Mouse (Mus musculus) liver, embryonic 11.5 days (tissue): ENCODE measurements at regions not wholly inside any gene's neighbourhood (a gene's known extent, or its start where the extent isn't known, plus 50 kb on each side); places are given as distances from the start of the nearest gene placed in this dataset.
"Not testable (repeated sequence)": the region's sequence is repeated elsewhere in the genome, so short reads cannot be mapped to it uniquely, and the experiment has no call there.

Source experiments
- ATAC-seq: fragments of 200-750 bp; cut with Nextera tagmentation; replicated peaks from 2 replicates; pipeline ENCODE4 v1.8.0; 2017; ENCODE audit warnings: moderate number of reproducible peaks, mild to moderate bottlenecking, moderate TSS enrichment, moderate library complexity; ENCODE audit not compliant: low FRiP score
- DNase-seq: peaks from one replicate; pipeline ENCODE4 v3.0.0-alpha.2; 2017; ENCODE audit warnings: low spot score
- H3K27ac ChIP-seq: fragments of 300-500 bp; sonication (generic); 2 replicates; pipeline ENCODE4 v1.5.1; 2014; ENCODE audit warnings: mild to moderate bottlenecking, low read depth, low read length, control low read depth
- H3K27me3 ChIP-seq: fragments of 300-500 bp; sonication (generic); replicated peaks from 2 replicates; pipeline ENCODE4 v1.6.1; 2014; ENCODE audit warnings: low read length, mixed read lengths; ENCODE audit not compliant: control insufficient read depth, insufficient read depth
- H3K36me3 ChIP-seq: fragments of 300-500 bp; sonication (generic); 2 replicates; pipeline ENCODE4 v1.6.1; 2014; ENCODE audit warnings: mild to moderate bottlenecking, low read length, moderate library complexity, mixed read lengths; ENCODE audit not compliant: control insufficient read depth, insufficient read depth
- H3K4me1 ChIP-seq: fragments of 300-500 bp; sonication (generic); replicated peaks from 2 replicates; pipeline ENCODE4 v1.6.1; 2014; ENCODE audit warnings: low read length, mixed read lengths; ENCODE audit not compliant: control insufficient read depth, insufficient read depth
- H3K4me2 ChIP-seq: fragments of 300-500 bp; sonication (generic); 2 replicates; pipeline ENCODE4 v1.6.1; 2014; ENCODE audit warnings: mild to moderate bottlenecking, control low read depth, moderate library complexity
- H3K4me3 ChIP-seq: fragments of 300-500 bp; sonication (generic); 2 replicates; pipeline ENCODE4 v1.5.1; 2014; ENCODE audit warnings: low read depth, low read length, control low read depth
- H3K9ac ChIP-seq: fragments of 300-500 bp; sonication (generic); 2 replicates; pipeline ENCODE4 v1.6.1; 2014; ENCODE audit warnings: low read depth, low read length, control low read depth
- H3K9me3 ChIP-seq: fragments of 300-500 bp; sonication (generic); 2 replicates; pipeline ENCODE4 v1.6.1; 2016; ENCODE audit warnings: low read length, inconsistent platforms, mixed read lengths; ENCODE audit not compliant: control insufficient read depth
- WGBS: fragments of 180-500 bp; shearing (Covaris S2); extraction: QIAGEN DNeasy Blood & Tissue Kit; methylation state at CpG from one replicate; pipeline ENCODE4 v1.1.7; 2014; 5-methylcytosine and 5-hydroxymethylcytosine counted together

GRCm38 (mm10) chr3:21582122-21582521 is 494.3 kb upstream of the Tbl1xr1 start:
- Histone ChIP-seq H3K4me3 (no peak overlapping the region), H3K27me3 (no peaks in the 10 kb centered on the region), H3K9me3 (no peaks in the 10 kb centered on the region), H3K4me1 (no peaks in the 10 kb centered on the region), H3K27ac (no peak overlapping the region), H3K9ac (no peak overlapping the region), H3K4me2 (no peak overlapping the region), H3K36me3 (no peaks in the 10 kb centered on the region)
- 55% methylated on average over 1 of the region's 1 CpGs for WGBS
- DNase-seq (no peak), ATAC-seq (no peak)

GRCm38 (mm10) chr3:21585767-21586166 is 490.7 kb upstream of the Tbl1xr1 start:
- Histone ChIP-seq H3K4me3 (no peak overlapping the region), H3K9ac (no peak overlapping the region), H3K27ac (no peak overlapping the region), H3K9me3 (no peaks in the 10 kb centered on the region), H3K36me3 (no peaks in the 10 kb centered on the region), H3K4me1 (no peaks in the 10 kb centered on the region), H3K27me3 (no peaks in the 10 kb centered on the region), H3K4me2 (no peak overlapping the region)
- 66% methylated on average over 3 of the region's 3 CpGs for WGBS
- DNase-seq (no peak), ATAC-seq (no peak)

- WGBS, result 96% methylated on average over 2 of the region's 2 CpGs
- Histone ChIP-seq H3K27me3 (no peaks in the 10 kb centered on the region), H3K27ac (no peak overlapping the region), H3K9ac (no peak overlapping the region), H3K36me3 (no peaks in the 10 kb centered on the region), H3K9me3 (no peaks in the 10 kb centered on the region), H3K4me2 (no peak overlapping the region), H3K4me1 (no peaks in the 10 kb centered on the region), H3K4me3 (no peak overlapping the region)
- ATAC-seq (no peak), DNase-seq (no peak)
Measured at GRCm38 (mm10) chr3:21606846-21607245, 469.6 kb upstream of the Tbl1xr1 start.

GRCm38 (mm10) chr3:21610231-21610630 is 466.2 kb upstream of the Tbl1xr1 start:
- Histone ChIP-seq H3K9me3 (no peaks in the 10 kb centered on the region), H3K36me3 (no peaks in the 10 kb centered on the region), H3K27me3 (no peaks in the 10 kb centered on the region), H3K9ac (no peak overlapping the region), H3K27ac (no peak overlapping the region), H3K4me1 (no peaks in the 10 kb centered on the region), H3K4me3 (no peak overlapping the region), H3K4me2 (no peak overlapping the region)
- DNase-seq (no peak), ATAC-seq (no peak)
- 72% methylated on average over 2 of the region's 2 CpGs for WGBS

- no peak for DNase-seq
- no peak overlapping the region for H3K4me3 ChIP-seq
- ATAC-seq, result no peak
- H3K4me2 ChIP-seq, result no peak overlapping the region
- 90% methylated on average over 2 of the region's 2 CpGs for WGBS
- no peaks in the 10 kb centered on the region for H3K36me3 ChIP-seq
- no peaks in the 10 kb centered on the region for H3K27me3 ChIP-seq
- H3K27ac ChIP-seq, result no peak overlapping the region
- no peaks in the 10 kb centered on the region for H3K9me3 ChIP-seq
- H3K9ac ChIP-seq, result no peak overlapping the region
- no peaks in the 10 kb centered on the region for H3K4me1 ChIP-seq
Measured at GRCm38 (mm10) chr3:21621745-21622144, 454.7 kb upstream of the Tbl1xr1 start.

- 82% methylated on average over 2 of the region's 2 CpGs for WGBS
- DNase-seq (no peak), ATAC-seq (no peak)
- Histone ChIP-seq H3K4me2 (no peak overlapping the region), H3K4me1 (no peaks in the 10 kb centered on the region), H3K27ac (no peak overlapping the region), H3K9ac (no peak overlapping the region), H3K36me3 (no peaks in the 10 kb centered on the region), H3K27me3 (no peaks in the 10 kb centered on the region), H3K9me3 (no peaks in the 10 kb centered on the region), H3K4me3 (no peak overlapping the region)
Measured at GRCm38 (mm10) chr3:21625039-21625438, 451.4 kb upstream of the Tbl1xr1 start.

GRCm38 (mm10) chr3:21626029-21626428 is 450.4 kb upstream of the Tbl1xr1 start:
- no peak for DNase-seq
- Histone ChIP-seq H3K27ac (no peak overlapping the region), H3K9ac (no peak overlapping the region), H3K27me3 (no peaks in the 10 kb centered on the region), H3K9me3 (no peaks in the 10 kb centered on the region), H3K4me2 (no peak overlapping the region), H3K4me3 (no peak overlapping the region), H3K36me3 (no peaks in the 10 kb centered on the region), H3K4me1 (no peaks in the 10 kb centered on the region)
- ATAC-seq, result no peak
- WGBS, result 63% methylated on average over 3 of the region's 3 CpGs

GRCm38 (mm10) chr3:21627048-21627447 is 449.4 kb upstream of the Tbl1xr1 start:
- H3K36me3 ChIP-seq, H3K9me3 ChIP-seq, H3K27me3 ChIP-seq, H3K4me1 ChIP-seq, H3K4me2 ChIP-seq, H3K27ac ChIP-seq, H3K4me3 ChIP-seq, ATAC-seq, H3K9ac ChIP-seq, DNase-seq: not testable (repeated sequence)
- 76% methylated on average over 2 of the region's 2 CpGs for WGBS

GRCm38 (mm10) chr3:21633600-21634221 is 442.7 kb upstream of the Tbl1xr1 start:
- no peak for ATAC-seq
- no peak for DNase-seq
- no peak overlapping the region for H3K4me2 ChIP-seq
- H3K4me3 ChIP-seq, result no peak overlapping the region
- H3K36me3 ChIP-seq, result no peaks in the 10 kb centered on the region
- H3K9me3 ChIP-seq, result no peaks in the 10 kb centered on the region
- no peaks in the 10 kb centered on the region for H3K27me3 ChIP-seq
- no peaks in the 10 kb centered on the region for H3K4me1 ChIP-seq
- H3K9ac ChIP-seq, result no peak overlapping the region
- no peak overlapping the region for H3K27ac ChIP-seq
- 56% methylated on average over 1 of the region's 1 CpGs for WGBS
